Mouse (Mus musculus): ENCODE data around the gene Kdm6b. TPM values are rescaled to one million over a fixed set of nuclear protein-coding genes. Genes with fewer than 3 reads are reported as not detected.

Kdm6b gene
- polyA plus RNA-seq, 1 experiment from 2014 or later: 36.1 TPM

- Histone ChIP-seq H3K4me2 (replicated peaks; ENCODE audit: low read depth, low read length) (peak overlapping the region; percentile 68), H3K4me1 (ENCODE audit: control insufficient read depth, insufficient read depth, low read length) (peaks cover 45% of the 10 kb centered on the region), H3K27ac (ENCODE audit: low read depth, low read length) (peak overlapping the region; percentile 99), H3K36me3 (ENCODE audit: control insufficient read depth, insufficient read depth, low read length) (peaks cover 47% of the 10 kb centered on the region), H3K4me3 (ENCODE audit: low read length) (peak overlapping the region; percentile 85), H3K9me3 (ENCODE audit: control insufficient read depth, low read length) (no peaks in the 10 kb centered on the region), H3K9ac (ENCODE audit: low read depth, low read length) (peak overlapping the region; percentile 90), H3K27me3 (ENCODE audit: control insufficient read depth, insufficient read depth, low read length) (no peaks in the 10 kb centered on the region)
- ATAC-seq (ENCODE audit: low FRiP score, low TSS enrichment): no peak
- WGBS: under 1% methylated on average over 18 of the region's 18 CpGs
Observed at GRCm38 (mm10) chr11:69410045-69410309, 3.5 kb downstream of the Kdm6b start.

- Histone ChIP-seq H3K36me3 (ENCODE audit: control insufficient read depth, insufficient read depth, low read length) (peaks cover 51% of the 10 kb centered on the region), H3K9ac (ENCODE audit: low read depth, low read length) (peak overlapping the region; percentile 90), H3K27me3 (ENCODE audit: control insufficient read depth, insufficient read depth, low read length) (no peaks in the 10 kb centered on the region), H3K4me1 (ENCODE audit: control insufficient read depth, insufficient read depth, low read length) (peaks cover 41% of the 10 kb centered on the region), H3K4me3 (ENCODE audit: low read length) (peak overlapping the region; percentile 85), H3K4me2 (replicated peaks; ENCODE audit: low read depth, low read length) (peak overlapping the region; percentile 68), H3K9me3 (ENCODE audit: control insufficient read depth, low read length) (no peaks in the 10 kb centered on the region), H3K27ac (ENCODE audit: low read depth, low read length) (peak overlapping the region; percentile 99)
- under 1% methylated on average over 41 of the region's 46 CpGs for WGBS
- ATAC-seq (ENCODE audit: low FRiP score, low TSS enrichment): peak; percentile 41; the same call in 1 of the 2 replicates
Observed at GRCm38 (mm10) chr11:69409378-69410044, 4.0 kb downstream of the Kdm6b start.

GRCm38 (mm10) chr11:69408541-69409377 lies 4.7 kb downstream of the Kdm6b start:
- peaks cover 33% of the 10 kb centered on the region for H3K4me1 ChIP-seq (ENCODE audit: control insufficient read depth, insufficient read depth, low read length)
- H3K4me3 ChIP-seq (ENCODE audit: low read length): peak overlapping the region; percentile 85

GRCm38 (mm10) chr11:69407724-69408004 lies 5.8 kb downstream of the Kdm6b start:
- ATAC-seq (ENCODE audit: low FRiP score, low TSS enrichment): no peak
- Histone ChIP-seq H3K4me2 (replicated peaks; ENCODE audit: low read depth, low read length) (peak overlapping the region; percentile 68; the same call in 1 of the 2 replicates), H3K4me3 (ENCODE audit: low read length) (no peak overlapping the region; the same call in 1 of the 2 replicates), H3K4me1 (ENCODE audit: control insufficient read depth, insufficient read depth, low read length) (peaks cover 23% of the 10 kb centered on the region), H3K27me3 (ENCODE audit: control insufficient read depth, insufficient read depth, low read length) (no peaks in the 10 kb centered on the region), H3K27ac (ENCODE audit: low read depth, low read length) (0 out of 2 replicates have a peak overlapping the region, but pooled peaks have one; percentile 32), H3K9ac (ENCODE audit: low read depth, low read length) (peak overlapping the region; percentile 31; the same call in 1 of the 2 replicates), H3K36me3 (ENCODE audit: control insufficient read depth, insufficient read depth, low read length) (peaks cover 61% of the 10 kb centered on the region), H3K9me3 (ENCODE audit: control insufficient read depth, low read length) (no peaks in the 10 kb centered on the region)
- WGBS: 89% methylated on average over 4 of the region's 4 CpGs

More at GRCm38 (mm10) chr11:69408541-69409377, 4.7 kb downstream of the Kdm6b start:
- peak overlapping the region; percentile 90 for H3K9ac ChIP-seq (ENCODE audit: low read depth, low read length)
- H3K4me2 ChIP-seq (replicated peaks; ENCODE audit: low read depth, low read length): peak overlapping the region; percentile 68
- H3K9me3 ChIP-seq (ENCODE audit: control insufficient read depth, low read length): no peaks in the 10 kb centered on the region
- H3K36me3 ChIP-seq (ENCODE audit: control insufficient read depth, insufficient read depth, low read length): peaks cover 59% of the 10 kb centered on the region
- WGBS: under 1% methylated on average over 33 of the region's 33 CpGs
- peak; percentile 65 for ATAC-seq (ENCODE audit: low FRiP score, low TSS enrichment)
- no peaks in the 10 kb centered on the region for H3K27me3 ChIP-seq (ENCODE audit: control insufficient read depth, insufficient read depth, low read length)
- H3K27ac ChIP-seq (ENCODE audit: low read depth, low read length): peak overlapping the region; percentile 99

- ATAC-seq (ENCODE audit: low FRiP score, low TSS enrichment): no peak
- Histone ChIP-seq H3K36me3 (ENCODE audit: control insufficient read depth, insufficient read depth, low read length) (peaks cover 58% of the 10 kb centered on the region), H3K27ac (ENCODE audit: low read depth, low read length) (no peak overlapping the region), H3K9me3 (ENCODE audit: control insufficient read depth, low read length) (no peaks in the 10 kb centered on the region), H3K9ac (ENCODE audit: low read depth, low read length) (no peak overlapping the region), H3K27me3 (ENCODE audit: control insufficient read depth, insufficient read depth, low read length) (no peaks in the 10 kb centered on the region), H3K4me1 (ENCODE audit: control insufficient read depth, insufficient read depth, low read length) (peaks cover 17% of the 10 kb centered on the region), H3K4me3 (ENCODE audit: low read length) (no peak overlapping the region), H3K4me2 (replicated peaks; ENCODE audit: low read depth, low read length) (no peak overlapping the region)
- 91% methylated on average over 16 of the region's 16 CpGs for WGBS
Observed at GRCm38 (mm10) chr11:69406867-69407723, 6.4 kb downstream of the Kdm6b start.

GRCm38 (mm10) chr11:69406282-69406681 lies 7.2 kb downstream of the Kdm6b start:
- no peak for ATAC-seq (ENCODE audit: low FRiP score, low TSS enrichment)

GRCm38 (mm10) chr11:69405397-69406200 lies 7.9 kb downstream of the Kdm6b start:
- Histone ChIP-seq H3K9me3 (ENCODE audit: control insufficient read depth, low read length) (no peaks in the 10 kb centered on the region), H3K4me3 (ENCODE audit: low read length) (no peak overlapping the region), H3K36me3 (ENCODE audit: control insufficient read depth, insufficient read depth, low read length) (peaks cover 72% of the 10 kb centered on the region), H3K9ac (ENCODE audit: low read depth, low read length) (no peak overlapping the region), H3K4me2 (replicated peaks; ENCODE audit: low read depth, low read length) (no peak overlapping the region), H3K27me3 (ENCODE audit: control insufficient read depth, insufficient read depth, low read length) (no peaks in the 10 kb centered on the region), H3K4me1 (ENCODE audit: control insufficient read depth, insufficient read depth, low read length) (peaks cover 11% of the 10 kb centered on the region), H3K27ac (ENCODE audit: low read depth, low read length) (no peak overlapping the region)
- ATAC-seq (ENCODE audit: low FRiP score, low TSS enrichment): no peak
- WGBS: 91% methylated on average over 24 of the region's 24 CpGs

More at GRCm38 (mm10) chr11:69406282-69406681, 7.2 kb downstream of the Kdm6b start:
- H3K9me3 ChIP-seq (ENCODE audit: control insufficient read depth, low read length): no peaks in the 10 kb centered on the region
- H3K36me3 ChIP-seq (ENCODE audit: control insufficient read depth, insufficient read depth, low read length): peaks cover 66% of the 10 kb centered on the region
- no peak overlapping the region for H3K27ac ChIP-seq (ENCODE audit: low read depth, low read length)
- H3K4me2 ChIP-seq (replicated peaks; ENCODE audit: low read depth, low read length): no peak overlapping the region
- no peak overlapping the region for H3K9ac ChIP-seq (ENCODE audit: low read depth, low read length)
- 89% methylated on average over 19 of the region's 19 CpGs for WGBS
- no peaks in the 10 kb centered on the region for H3K27me3 ChIP-seq (ENCODE audit: control insufficient read depth, insufficient read depth, low read length)
- H3K4me1 ChIP-seq (ENCODE audit: control insufficient read depth, insufficient read depth, low read length): peaks cover 11% of the 10 kb centered on the region
- no peak overlapping the region for H3K4me3 ChIP-seq (ENCODE audit: low read length)

- Histone ChIP-seq H3K27ac (ENCODE audit: low read depth, low read length) (no peak overlapping the region), H3K27me3 (ENCODE audit: control insufficient read depth, insufficient read depth, low read length) (no peaks in the 10 kb centered on the region), H3K4me3 (ENCODE audit: low read length) (no peak overlapping the region), H3K9me3 (ENCODE audit: control insufficient read depth, low read length) (no peaks in the 10 kb centered on the region), H3K4me1 (ENCODE audit: control insufficient read depth, insufficient read depth, low read length) (peaks cover 13% of the 10 kb centered on the region), H3K4me2 (replicated peaks; ENCODE audit: low read depth, low read length) (no peak overlapping the region), H3K9ac (ENCODE audit: low read depth, low read length) (no peak overlapping the region), H3K36me3 (ENCODE audit: control insufficient read depth, insufficient read depth, low read length) (peaks cover 80% of the 10 kb centered on the region)
- 94% methylated on average over 23 of the region's 24 CpGs for WGBS
- no peak for ATAC-seq (ENCODE audit: low FRiP score, low TSS enrichment)
Observed at GRCm38 (mm10) chr11:69404595-69405396, 8.7 kb downstream of the Kdm6b start.
